Mouse (Mus musculus): ENCODE measurements around the gene Slc22a29.
"Not testable (repeated sequence)": the region's sequence is repeated elsewhere in the genome, so short reads cannot be mapped to it uniquely, and the experiment has no call there.

GRCm38 (mm10) chr19:8134127-8134841 lies 84.4 kb downstream of the Slc22a29 start:
- not testable (repeated sequence) for TF ChIP-seq POLR2A (IDR thresholded peaks at IDR 0.05; ENCODE audit: insufficient read depth, low read length); CTCF (IDR thresholded peaks at IDR 0.05; ENCODE audit: low read depth, low read length)

Measured in ES-Bruce4 (cell line).